Mouse (Mus musculus): ENCODE measurements at regions not wholly inside any gene's neighbourhood (a gene's known extent, or its start where the extent isn't known, plus 50 kb on each side); places are given as distances from the start of the nearest gene placed in this dataset.
"Not testable (repeated sequence)": the region's sequence is repeated elsewhere in the genome, so short reads cannot be mapped to it uniquely, and the experiment has no call there.

DNA sequence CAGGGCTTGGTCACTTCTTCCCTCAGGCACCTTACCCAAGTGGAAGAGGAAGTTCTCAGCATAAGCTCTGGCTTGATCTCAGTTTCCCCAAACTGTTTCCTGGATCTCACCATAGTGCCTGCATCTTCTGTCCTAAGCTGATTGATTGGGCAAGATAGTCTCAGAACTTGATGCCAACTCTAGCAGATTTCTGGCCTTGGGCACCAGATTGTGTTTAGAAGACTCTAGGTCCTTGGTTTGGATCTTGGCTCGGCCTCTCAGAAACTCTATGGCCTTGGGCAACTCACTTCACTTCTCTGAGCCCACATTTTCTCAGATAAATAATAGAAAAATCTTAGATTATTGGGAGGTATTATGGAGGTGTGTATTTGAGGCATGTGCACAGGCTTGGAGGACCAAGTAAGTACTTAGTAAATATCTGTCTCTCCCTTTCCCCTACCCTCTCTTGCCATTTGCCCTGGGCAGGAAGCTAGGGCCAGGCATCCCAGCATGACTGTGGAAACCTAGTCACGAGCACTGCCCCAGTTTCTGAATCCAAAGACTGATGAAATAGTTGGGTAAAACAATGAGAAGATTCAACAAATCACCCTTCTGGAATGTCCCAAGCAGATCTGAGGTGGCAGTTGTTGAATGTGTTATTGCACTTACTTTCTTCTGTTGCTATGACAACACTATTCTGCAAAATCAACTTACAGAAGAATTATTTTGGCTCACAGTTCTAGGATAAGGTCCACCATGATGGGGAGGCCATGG is 293.6 kb downstream of the 4933412E24Rik start:
- Histone ChIP-seq H3K4me3 (ENCODE audit: low read depth, low read length) (no peak overlapping the region), H3K4me1 (ENCODE audit: control insufficient read depth, insufficient read depth, low read length) (no peaks in the 10 kb centered on the region), H3K9ac (ENCODE audit: low read depth, low read length) (no peak overlapping the region), H3K4me2 (ENCODE audit: low read length) (no peak overlapping the region), H3K9me3 (replicated peaks; ENCODE audit: control insufficient read depth, low read length, poor library complexity, severe bottlenecking) (no peaks in the 10 kb centered on the region), H3K27ac (ENCODE audit: low read length) (no peak overlapping the region), H3K36me3 (ENCODE audit: control insufficient read depth, insufficient read depth, low read length) (no peaks in the 10 kb centered on the region), H3K27me3 (ENCODE audit: control insufficient read depth, insufficient read depth, low read depth, low read length) (no peaks in the 10 kb centered on the region)
- 65% methylated on average over 2 of the region's 2 CpGs for WGBS
- ATAC-seq: no peak

- WGBS: 77% methylated on average over 4 of the region's 4 CpGs
- H3K9ac ChIP-seq (ENCODE audit: low read depth, low read length): no peak overlapping the region
- no peak overlapping the region for H3K27ac ChIP-seq (ENCODE audit: low read length)
- H3K27me3 ChIP-seq (ENCODE audit: control insufficient read depth, insufficient read depth, low read depth, low read length): no peaks in the 10 kb centered on the region
- H3K4me1 ChIP-seq (ENCODE audit: control insufficient read depth, insufficient read depth, low read length): no peaks in the 10 kb centered on the region
- no peak overlapping the region for H3K4me2 ChIP-seq (ENCODE audit: low read length)
- no peaks in the 10 kb centered on the region for H3K36me3 ChIP-seq (ENCODE audit: control insufficient read depth, insufficient read depth, low read length)
- H3K9me3 ChIP-seq (replicated peaks; ENCODE audit: control insufficient read depth, low read length, poor library complexity, severe bottlenecking): no peaks in the 10 kb centered on the region
- no peak overlapping the region for H3K4me3 ChIP-seq (ENCODE audit: low read depth, low read length)
- no peak for ATAC-seq
These were observed 295.0 kb downstream of the 4933412E24Rik start for GRCm38 (mm10) chr15:59721420-59721819.

DNA sequence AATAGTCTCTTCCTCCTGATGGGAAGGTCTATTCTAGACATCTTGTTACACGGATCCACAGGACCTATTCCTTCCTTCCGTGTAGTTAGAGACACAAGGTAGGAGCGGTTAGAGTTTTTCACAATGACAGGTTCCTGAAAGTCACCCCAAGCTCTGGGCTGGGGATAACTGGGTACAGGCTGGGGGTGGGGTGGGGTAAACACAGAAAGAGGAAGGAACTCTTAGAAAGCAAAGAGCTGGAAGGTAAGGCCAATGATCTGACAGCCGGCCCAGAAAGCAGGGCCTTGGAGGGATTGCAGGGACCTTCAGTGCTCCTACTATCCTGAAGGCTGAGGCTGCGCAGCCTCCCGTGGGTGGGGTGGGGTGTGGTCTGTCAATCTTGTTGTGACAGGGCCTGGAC is 295.4 kb downstream of the 4933412E24Rik start:
- Histone ChIP-seq H3K9me3 (replicated peaks; ENCODE audit: control insufficient read depth, low read length, poor library complexity, severe bottlenecking) (no peaks in the 10 kb centered on the region), H3K9ac (ENCODE audit: low read depth, low read length) (no peak overlapping the region), H3K27me3 (ENCODE audit: control insufficient read depth, insufficient read depth, low read depth, low read length) (no peaks in the 10 kb centered on the region), H3K36me3 (ENCODE audit: control insufficient read depth, insufficient read depth, low read length) (no peaks in the 10 kb centered on the region), H3K4me2 (ENCODE audit: low read length) (no peak overlapping the region), H3K27ac (ENCODE audit: low read length) (no peak overlapping the region), H3K4me3 (ENCODE audit: low read depth, low read length) (no peak overlapping the region), H3K4me1 (ENCODE audit: control insufficient read depth, insufficient read depth, low read length) (no peaks in the 10 kb centered on the region)
- ATAC-seq: no peak
- WGBS: 83% methylated on average over 6 of the region's 6 CpGs

DNA sequence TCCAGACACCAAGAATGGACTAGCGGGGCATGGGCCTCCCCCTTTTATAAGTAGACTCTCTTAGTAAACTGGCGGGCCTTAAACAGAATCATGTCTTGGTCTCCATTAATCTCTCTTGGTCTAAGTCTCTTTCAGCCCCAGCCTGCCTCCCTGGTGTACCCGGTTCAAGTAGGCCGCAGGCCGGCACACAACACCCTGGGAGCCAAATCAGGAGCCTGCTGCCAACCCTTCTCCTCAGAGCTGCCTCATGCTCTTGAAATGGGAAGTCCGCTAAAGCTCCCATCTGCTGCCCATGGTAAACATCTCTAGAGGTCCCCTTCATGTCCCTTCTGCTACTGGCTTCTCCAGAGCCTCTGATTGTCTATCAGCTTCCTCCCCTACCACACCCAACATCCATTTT is 296.3 kb downstream of the 4933412E24Rik start:
- no peaks in the 10 kb centered on the region for H3K27me3 ChIP-seq (ENCODE audit: control insufficient read depth, insufficient read depth, low read depth, low read length)
- no peaks in the 10 kb centered on the region for H3K4me1 ChIP-seq (ENCODE audit: control insufficient read depth, insufficient read depth, low read length)
- H3K9me3 ChIP-seq (replicated peaks; ENCODE audit: control insufficient read depth, low read length, poor library complexity, severe bottlenecking): no peaks in the 10 kb centered on the region
- H3K36me3 ChIP-seq (ENCODE audit: control insufficient read depth, insufficient read depth, low read length): no peaks in the 10 kb centered on the region
- no peak overlapping the region for H3K4me2 ChIP-seq (ENCODE audit: low read length)
- H3K9ac ChIP-seq (ENCODE audit: low read depth, low read length): no peak overlapping the region
- no peak overlapping the region for H3K27ac ChIP-seq (ENCODE audit: low read length)
- H3K4me3 ChIP-seq (ENCODE audit: low read depth, low read length): no peak overlapping the region
- 86% methylated on average over 6 of the region's 6 CpGs for WGBS
- ATAC-seq: no peak

DNA sequence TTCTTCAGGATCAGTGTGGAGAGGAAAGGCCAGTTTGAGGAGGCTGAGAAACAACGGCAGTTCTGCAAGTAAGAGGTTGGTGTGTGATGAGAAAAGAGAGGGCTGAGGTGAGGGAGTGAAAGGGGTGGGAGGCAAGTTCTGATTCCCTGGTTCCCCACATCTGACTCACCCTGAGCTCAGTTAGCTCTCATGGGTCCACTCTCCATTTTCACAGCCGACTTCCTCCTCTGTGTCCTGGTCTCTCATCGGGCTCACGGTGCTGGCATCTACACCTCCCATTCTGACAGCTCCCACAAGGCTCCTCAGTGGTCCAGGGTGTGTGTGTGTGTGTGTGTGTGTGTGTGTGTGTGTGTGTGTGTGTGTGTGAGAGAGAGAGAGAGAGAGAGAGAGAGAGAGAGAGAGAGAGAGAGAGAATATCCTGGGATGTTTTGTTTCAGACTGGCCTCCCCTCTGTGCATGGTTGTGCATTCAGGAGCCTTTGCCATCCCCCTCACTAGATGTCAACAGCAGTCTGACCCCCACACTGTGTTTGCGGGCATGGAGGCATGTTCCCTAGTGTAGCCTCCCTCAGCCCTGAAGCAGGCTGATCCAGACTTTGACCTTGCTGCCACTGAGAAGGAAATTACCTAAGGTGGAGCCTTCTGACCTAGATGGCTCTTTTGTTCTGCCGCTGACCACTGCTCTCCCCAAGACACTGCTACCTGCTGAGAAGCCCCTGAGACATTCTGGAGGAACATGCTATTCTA is 296.9 kb downstream of the 4933412E24Rik start:
- not testable (repeated sequence) for H3K27ac ChIP-seq (ENCODE audit: low read length); H3K9ac ChIP-seq (ENCODE audit: low read depth, low read length); H3K36me3 ChIP-seq (ENCODE audit: control insufficient read depth, insufficient read depth, low read length); H3K4me1 ChIP-seq (ENCODE audit: control insufficient read depth, insufficient read depth, low read length); H3K9me3 ChIP-seq (replicated peaks; ENCODE audit: control insufficient read depth, low read length, poor library complexity, severe bottlenecking); ATAC-seq; H3K27me3 ChIP-seq (ENCODE audit: control insufficient read depth, insufficient read depth, low read depth, low read length); H3K4me3 ChIP-seq (ENCODE audit: low read depth, low read length); H3K4me2 ChIP-seq (ENCODE audit: low read length)
- 88% methylated on average over 6 of the region's 6 CpGs for WGBS

DNA sequence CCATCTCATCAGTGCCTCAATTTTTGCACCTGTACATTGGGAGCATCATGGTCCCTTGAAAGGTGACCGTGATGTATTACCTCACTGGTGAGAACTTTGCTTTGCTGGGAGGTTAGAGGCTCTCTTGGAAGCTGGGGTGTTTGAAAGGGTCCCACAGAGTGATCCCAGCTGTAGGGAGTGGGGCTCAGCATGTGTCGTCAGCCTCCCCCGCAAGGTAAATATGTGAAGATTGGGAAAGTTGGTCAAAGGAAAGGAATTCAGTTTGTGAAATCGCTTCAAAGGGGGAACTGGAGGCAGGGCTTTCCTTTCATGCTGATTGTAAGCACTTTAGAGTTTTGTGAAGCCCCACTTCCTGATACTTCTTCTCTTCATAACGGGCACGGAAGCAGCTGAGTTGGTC is 299.5 kb downstream of the 4933412E24Rik start:
- Histone ChIP-seq H3K36me3 (ENCODE audit: control insufficient read depth, insufficient read depth, low read length) (no peaks in the 10 kb centered on the region), H3K4me1 (ENCODE audit: control insufficient read depth, insufficient read depth, low read length) (no peaks in the 10 kb centered on the region), H3K4me2 (ENCODE audit: low read length) (no peak overlapping the region), H3K27me3 (ENCODE audit: control insufficient read depth, insufficient read depth, low read depth, low read length) (no peaks in the 10 kb centered on the region), H3K27ac (ENCODE audit: low read length) (no peak overlapping the region), H3K9me3 (replicated peaks; ENCODE audit: control insufficient read depth, low read length, poor library complexity, severe bottlenecking) (no peaks in the 10 kb centered on the region), H3K9ac (ENCODE audit: low read depth, low read length) (no peak overlapping the region), H3K4me3 (ENCODE audit: low read depth, low read length) (no peak overlapping the region)
- no peak for ATAC-seq
- WGBS: 80% methylated on average over 6 of the region's 6 CpGs

- Histone ChIP-seq H3K4me3 (ENCODE audit: low read depth, low read length) (no peak overlapping the region), H3K4me1 (ENCODE audit: control insufficient read depth, insufficient read depth, low read length) (no peaks in the 10 kb centered on the region), H3K9ac (ENCODE audit: low read depth, low read length) (no peak overlapping the region), H3K27me3 (ENCODE audit: control insufficient read depth, insufficient read depth, low read depth, low read length) (no peaks in the 10 kb centered on the region), H3K9me3 (replicated peaks; ENCODE audit: control insufficient read depth, low read length, poor library complexity, severe bottlenecking) (no peaks in the 10 kb centered on the region), H3K27ac (ENCODE audit: low read length) (no peak overlapping the region), H3K4me2 (ENCODE audit: low read length) (no peak overlapping the region), H3K36me3 (ENCODE audit: control insufficient read depth, insufficient read depth, low read length) (no peaks in the 10 kb centered on the region)
- no peak for ATAC-seq
- 80% methylated on average over 3 of the region's 3 CpGs for WGBS
These were observed 300.5 kb downstream of the 4933412E24Rik start for GRCm38 (mm10) chr15:59715951-59716350.

DNA sequence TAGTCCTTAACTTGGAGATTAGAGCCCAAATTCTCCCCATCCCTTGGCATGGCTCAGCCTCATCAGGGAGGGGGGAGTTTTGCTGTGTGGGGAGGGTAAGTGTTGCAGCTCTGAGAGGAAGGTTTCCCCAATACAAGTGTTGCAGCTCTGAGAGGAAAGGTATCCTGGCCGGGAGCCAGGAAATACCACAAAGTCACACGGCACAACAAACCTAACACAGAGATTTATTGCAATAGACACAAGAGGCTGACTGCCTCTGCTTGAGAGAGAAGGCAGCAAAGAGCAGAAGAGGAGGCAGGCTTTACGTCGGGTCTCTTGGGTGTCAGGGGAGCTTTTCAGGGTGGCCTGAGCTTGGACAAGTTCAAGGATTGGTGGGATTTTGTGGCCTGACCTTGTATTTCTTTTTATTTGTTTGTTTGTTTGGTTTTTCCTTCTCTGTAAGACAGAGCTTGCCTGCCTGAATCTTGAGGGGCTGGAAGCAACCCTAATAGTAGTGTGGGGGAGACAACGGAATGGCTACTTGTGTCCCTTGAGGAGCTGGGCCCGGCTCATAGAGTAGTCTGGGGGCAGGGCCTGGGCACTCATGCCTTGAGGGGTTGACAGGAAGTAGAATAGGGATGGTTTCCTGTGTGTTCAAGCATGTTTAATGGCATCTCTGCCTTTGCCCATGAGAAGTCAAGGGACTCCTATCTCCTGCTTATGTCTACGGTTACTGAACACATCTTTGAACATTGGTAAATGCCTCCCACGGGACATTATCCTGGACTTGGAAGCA is 302.3 kb downstream of the 4933412E24Rik start:
- WGBS: 78% methylated on average over 8 of the region's 8 CpGs
- no peak overlapping the region for H3K4me3 ChIP-seq (ENCODE audit: low read depth, low read length)
- no peaks in the 10 kb centered on the region for H3K9me3 ChIP-seq (replicated peaks; ENCODE audit: control insufficient read depth, low read length, poor library complexity, severe bottlenecking)
- no peaks in the 10 kb centered on the region for H3K27me3 ChIP-seq (ENCODE audit: control insufficient read depth, insufficient read depth, low read depth, low read length)
- no peak overlapping the region for H3K4me2 ChIP-seq (ENCODE audit: low read length)
- H3K9ac ChIP-seq (ENCODE audit: low read depth, low read length): no peak overlapping the region
- ATAC-seq: no peak
- H3K27ac ChIP-seq (ENCODE audit: low read length): no peak overlapping the region
- H3K36me3 ChIP-seq (ENCODE audit: control insufficient read depth, insufficient read depth, low read length): no peaks in the 10 kb centered on the region
- no peaks in the 10 kb centered on the region for H3K4me1 ChIP-seq (ENCODE audit: control insufficient read depth, insufficient read depth, low read length)
